Mouse (Mus musculus) forebrain, embryonic 13.5 days (tissue): ENCODE measurements around the gene Asic2. TPM values are rescaled to one million over a fixed set of nuclear protein-coding genes. Genes with fewer than 3 reads are reported as not detected.

Experiments used
- ATAC-seq: fragments of 200-750 bp; cut with Nextera tagmentation; 2 replicates; pipeline ENCODE4 v1.8.0; 2017
- H3K27ac ChIP-seq: fragments of 300-500 bp; sonication (generic); 2 replicates; pipeline ENCODE4 v1.5.1; 2015; ENCODE audit warnings: inconsistent platforms, mild to moderate bottlenecking, moderate library complexity
- H3K27me3 ChIP-seq: fragments of 300-500 bp; sonication (generic); 2 replicates; pipeline ENCODE4 v1.6.1; 2015; ENCODE audit warnings: mild to moderate bottlenecking, inconsistent platforms
- H3K36me3 ChIP-seq: fragments of 300-500 bp; sonication (generic); 2 replicates; pipeline ENCODE4 v1.6.1; 2015; ENCODE audit warnings: mild to moderate bottlenecking, inconsistent platforms; ENCODE audit not compliant: poor library complexity, severe bottlenecking
- H3K4me1 ChIP-seq: fragments of 300-500 bp; sonication (generic); 2 replicates; pipeline ENCODE4 v1.6.1; 2015; ENCODE audit warnings: inconsistent platforms
- H3K4me2 ChIP-seq: fragments of 300-500 bp; sonication (generic); 2 replicates; pipeline ENCODE4 v1.6.1; 2015; ENCODE audit warnings: inconsistent platforms, mild to moderate bottlenecking, moderate library complexity
- H3K4me3 ChIP-seq: fragments of 300-500 bp; sonication (generic); 2 replicates; pipeline ENCODE4 v1.5.1; 2015; ENCODE audit warnings: mild to moderate bottlenecking, inconsistent platforms
- H3K9ac ChIP-seq: fragments of 300-500 bp; sonication (generic); 2 replicates; pipeline ENCODE4 v1.6.1; 2015; ENCODE audit warnings: mild to moderate bottlenecking, inconsistent platforms
- H3K9me3 ChIP-seq: fragments of 300-500 bp; sonication (generic); replicated peaks from 2 replicates; pipeline ENCODE4 v1.6.1; 2016; ENCODE audit warnings: inconsistent platforms
- WGBS: fragments of 180-500 bp; shearing (Covaris S2); methylation state at CpG from one replicate; pipeline ENCODE4 v1.1.7; 2015; 5-methylcytosine and 5-hydroxymethylcytosine counted together
- polyA plus RNA-seq: library from polyadenylated mRNA; unstranded; fragments of >200 nt; fragmentation: Nextera tagmentation; extraction: Ambion mirVana; gene quantifications from 2 replicates; pipeline ENCODE4 v1.2.1, GENCODE M21; 2015

Asic2 gene
- polyA plus RNA-seq, 1 experiment from 2014 or later: 2.3 TPM

DNA sequence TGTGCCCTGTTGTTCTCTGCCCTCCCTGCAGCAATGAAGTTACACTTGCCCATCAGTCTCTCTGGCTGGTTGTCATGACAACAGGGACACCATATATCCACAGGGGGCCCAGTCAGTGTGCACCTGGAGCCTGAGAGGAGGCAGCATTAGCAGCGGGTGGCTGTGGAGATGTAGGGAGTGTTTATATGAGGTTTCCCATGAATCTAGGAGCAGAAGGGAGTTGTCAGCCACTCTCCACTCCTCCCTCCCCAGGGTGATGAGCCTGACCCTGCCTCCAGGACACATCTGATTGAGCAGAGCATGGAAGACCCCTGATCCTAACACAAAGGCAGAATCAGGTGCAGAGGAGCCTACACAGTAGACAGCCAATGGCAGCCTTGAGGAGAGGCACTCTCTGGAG lies 514.1 kb downstream of the Asic2 start:
- peak overlapping the region; percentile 35; the same call in 1 of the 2 replicates for H3K9ac ChIP-seq
- H3K4me1 ChIP-seq: peaks cover 24% of the 10 kb centered on the region
- H3K27me3 ChIP-seq: no peaks in the 10 kb centered on the region
- WGBS: 38% methylated on average over 1 of the region's 1 CpGs
- peak; percentile 36; the same call in 1 of the 2 replicates for ATAC-seq
- no peak overlapping the region for H3K4me2 ChIP-seq
- no peak overlapping the region for H3K4me3 ChIP-seq
- no peaks in the 10 kb centered on the region for H3K9me3 ChIP-seq
- peak overlapping the region; percentile 35; the same call in 1 of the 2 replicates for H3K27ac ChIP-seq
- no peaks in the 10 kb centered on the region for H3K36me3 ChIP-seq

DNA sequence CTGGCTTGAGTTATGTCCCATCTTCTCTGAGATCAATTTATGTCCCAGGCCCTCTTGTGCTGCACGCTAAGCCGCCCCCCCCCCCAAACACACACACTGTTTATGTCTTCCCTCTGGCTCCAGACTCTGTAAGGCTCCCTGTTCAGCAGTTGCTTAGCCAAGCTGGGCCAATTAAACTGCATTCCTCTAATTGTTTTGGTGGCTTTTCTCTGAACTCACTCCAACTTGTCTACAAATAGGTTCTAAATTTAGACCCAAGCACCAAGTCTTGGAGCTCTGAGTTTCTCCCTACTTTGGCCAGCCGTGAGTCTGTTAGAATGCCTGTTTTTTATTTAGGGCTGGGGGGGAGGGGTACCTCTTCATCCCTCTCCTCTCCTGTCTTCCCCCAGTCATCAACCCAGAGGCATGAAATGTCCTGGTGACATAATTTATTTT lies 519.0 kb downstream of the Asic2 start:
- Histone ChIP-seq H3K9me3 (no peaks in the 10 kb centered on the region), H3K27ac (peak overlapping the region; percentile 44), H3K4me3 (no peak overlapping the region), H3K4me1 (peaks cover 29% of the 10 kb centered on the region), H3K36me3 (no peaks in the 10 kb centered on the region), H3K27me3 (no peaks in the 10 kb centered on the region), H3K4me2 (no peak overlapping the region), H3K9ac (no peak overlapping the region)
- 21% methylated on average over 3 of the region's 3 CpGs for WGBS
- ATAC-seq: peak; percentile 84

DNA sequence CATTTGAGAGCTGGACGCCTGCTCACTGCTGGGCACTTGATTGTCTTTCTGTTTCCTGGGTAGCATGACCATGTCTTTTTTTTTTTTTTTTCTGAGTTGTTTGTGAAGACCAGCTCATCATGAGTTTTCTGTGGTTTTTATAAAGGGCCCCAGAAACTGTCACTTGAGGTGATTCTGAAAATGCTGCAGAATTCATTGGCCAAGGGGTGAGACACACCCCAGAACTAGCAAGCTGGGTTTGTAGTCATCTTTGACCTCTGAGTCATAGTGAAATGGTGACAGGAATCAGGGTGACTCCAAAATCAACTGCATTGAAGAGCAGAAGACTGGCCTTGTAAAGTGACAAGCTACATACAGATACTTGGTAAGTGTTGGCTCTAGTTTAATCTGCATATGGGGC lies 521.9 kb downstream of the Asic2 start:
- Histone ChIP-seq H3K9ac (no peak overlapping the region), H3K4me2 (no peak overlapping the region), H3K27ac (no peak overlapping the region), H3K9me3 (no peaks in the 10 kb centered on the region), H3K4me1 (peaks cover 17% of the 10 kb centered on the region), H3K36me3 (no peaks in the 10 kb centered on the region), H3K27me3 (no peaks in the 10 kb centered on the region), H3K4me3 (no peak overlapping the region)
- no peak for ATAC-seq
- 88% methylated on average over 1 of the region's 1 CpGs for WGBS

DNA sequence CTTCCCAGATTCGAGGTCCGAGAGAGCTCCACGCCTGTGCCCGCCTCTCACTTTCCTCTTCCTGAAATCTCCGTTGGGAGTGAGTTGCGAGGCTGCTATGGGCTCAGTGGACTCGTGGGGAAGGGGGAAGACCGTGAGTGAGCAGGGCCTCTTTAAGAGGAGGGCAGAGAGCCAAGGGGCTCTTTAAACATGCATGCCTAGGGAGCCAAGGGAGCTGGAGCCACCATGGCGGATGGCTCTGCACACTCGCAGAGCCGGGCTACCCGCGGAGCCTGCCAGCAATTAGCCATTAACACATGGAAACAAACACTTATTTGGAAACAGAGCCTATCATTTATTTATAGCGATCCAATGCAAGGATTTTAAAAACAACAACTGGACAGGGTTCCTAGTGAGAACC lies 541.4 kb downstream of the Asic2 start:
- no peak for ATAC-seq
- peaks cover 7% of the 10 kb centered on the region; the same call in 1 of the 2 replicates for H3K4me1 ChIP-seq

DNA sequence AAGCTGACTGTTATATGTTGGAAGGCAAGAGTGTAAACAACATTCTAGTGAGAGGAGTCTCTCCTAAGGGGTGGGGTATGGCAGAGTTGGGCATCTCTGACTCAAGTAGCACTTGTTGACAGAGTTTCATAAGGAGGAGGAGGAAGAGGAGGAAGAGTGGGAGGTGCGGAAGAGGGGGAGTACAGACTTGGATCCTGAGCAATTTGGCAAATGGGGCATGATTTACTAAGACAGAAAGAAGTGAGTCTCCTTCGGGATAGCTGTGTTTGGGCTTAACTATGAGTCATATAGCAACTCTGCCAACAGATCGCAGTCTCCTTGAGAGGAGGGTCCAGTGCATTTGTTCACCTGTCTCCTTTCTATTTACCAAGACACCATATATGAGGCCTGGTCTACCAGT lies 549.1 kb downstream of the Asic2 start:
- H3K9me3 ChIP-seq: no peaks in the 10 kb centered on the region
- no peak overlapping the region for H3K4me3 ChIP-seq
- ATAC-seq: no peak
- H3K27ac ChIP-seq: no peak overlapping the region
- H3K9ac ChIP-seq: no peak overlapping the region
- no peak overlapping the region for H3K4me2 ChIP-seq
- peaks cover 5% of the 10 kb centered on the region; the same call in 1 of the 2 replicates for H3K4me1 ChIP-seq
- no peaks in the 10 kb centered on the region for H3K36me3 ChIP-seq
- no peaks in the 10 kb centered on the region for H3K27me3 ChIP-seq
- WGBS: 95% methylated on average over 3 of the region's 3 CpGs

More for the DNA sequence above, 541.4 kb downstream of the Asic2 start:
- H3K9me3 ChIP-seq: no peaks in the 10 kb centered on the region
- H3K27me3 ChIP-seq: no peaks in the 10 kb centered on the region
- no peak overlapping the region for H3K27ac ChIP-seq
- no peaks in the 10 kb centered on the region for H3K36me3 ChIP-seq
- no peak overlapping the region for H3K9ac ChIP-seq
- WGBS: 49% methylated on average over 14 of the region's 14 CpGs
- H3K4me2 ChIP-seq: no peak overlapping the region
- H3K4me3 ChIP-seq: no peak overlapping the region

DNA sequence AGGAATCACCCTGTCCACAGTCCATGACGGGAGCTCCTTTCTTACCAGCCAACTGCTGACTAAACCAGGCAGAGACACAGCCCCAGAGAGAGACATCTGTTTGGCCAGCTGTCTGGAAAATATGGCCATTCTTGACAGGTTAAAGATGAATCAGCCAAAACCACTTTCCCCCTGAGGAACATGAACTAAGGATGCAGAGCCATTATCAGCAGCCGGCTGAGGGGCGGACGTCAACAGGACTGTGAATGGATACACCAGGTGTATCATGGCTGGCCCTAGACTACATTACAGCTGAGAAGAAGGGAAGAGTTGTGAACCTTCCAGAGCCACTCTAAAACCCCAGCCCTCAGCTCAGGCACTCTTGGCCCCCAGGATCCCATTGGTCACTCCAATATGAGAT lies 550.2 kb downstream of the Asic2 start:
- Histone ChIP-seq H3K4me1 (peaks cover 5% of the 10 kb centered on the region; the same call in 1 of the 2 replicates), H3K36me3 (no peaks in the 10 kb centered on the region), H3K4me3 (no peak overlapping the region), H3K27ac (no peak overlapping the region), H3K4me2 (no peak overlapping the region), H3K9me3 (no peaks in the 10 kb centered on the region), H3K27me3 (no peaks in the 10 kb centered on the region), H3K9ac (no peak overlapping the region)
- ATAC-seq: no peak
- 97% methylated on average over 4 of the region's 4 CpGs for WGBS

DNA sequence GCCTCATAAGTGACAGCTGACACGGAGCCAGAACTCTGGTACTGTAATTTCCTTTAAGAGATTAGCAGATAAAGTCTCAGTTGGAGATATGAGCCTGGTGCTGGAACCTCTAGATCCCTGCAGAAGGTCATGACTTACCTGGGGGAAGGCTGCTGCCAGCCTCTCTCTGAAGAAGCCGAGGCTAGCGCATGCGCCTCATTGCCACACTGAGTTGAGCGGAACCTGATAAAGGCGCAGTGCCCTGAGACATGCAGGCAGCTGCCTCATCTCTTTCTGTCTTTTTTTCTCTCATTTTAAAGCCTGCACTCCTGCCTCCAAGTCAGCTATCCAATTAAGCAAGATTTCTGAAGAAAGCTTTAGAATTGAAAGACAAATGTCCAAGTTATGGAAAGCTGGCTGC lies 551.9 kb downstream of the Asic2 start:
- Histone ChIP-seq H3K9me3 (no peaks in the 10 kb centered on the region), H3K27me3 (no peaks in the 10 kb centered on the region), H3K4me2 (no peak overlapping the region), H3K4me3 (no peak overlapping the region), H3K9ac (no peak overlapping the region), H3K36me3 (no peaks in the 10 kb centered on the region), H3K27ac (no peak overlapping the region), H3K4me1 (peaks cover 5% of the 10 kb centered on the region; the same call in 1 of the 2 replicates)
- WGBS: 78% methylated on average over 6 of the region's 6 CpGs
- no peak for ATAC-seq

DNA sequence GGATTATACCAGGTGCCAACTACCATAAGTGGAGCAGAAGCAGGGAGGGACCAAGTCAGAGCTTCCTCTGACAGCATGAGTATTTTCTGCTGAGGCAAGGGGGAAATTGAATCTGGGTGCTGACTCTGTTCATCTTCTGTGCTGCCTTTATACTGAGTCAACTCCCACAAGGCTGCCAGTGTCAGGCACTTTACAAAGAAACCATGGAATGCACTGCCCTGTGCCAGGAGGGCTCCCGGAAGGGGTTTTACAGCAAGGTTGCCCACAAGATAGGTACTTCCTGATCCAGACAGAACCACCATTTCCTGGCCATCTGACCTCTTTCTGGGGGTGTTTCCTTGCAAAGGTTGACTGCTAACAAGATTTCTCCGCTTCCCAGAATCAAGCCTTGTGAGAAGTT lies 553.7 kb downstream of the Asic2 start:
- no peak overlapping the region for H3K27ac ChIP-seq
- no peaks in the 10 kb centered on the region for H3K9me3 ChIP-seq
- H3K36me3 ChIP-seq: no peaks in the 10 kb centered on the region
- H3K27me3 ChIP-seq: no peaks in the 10 kb centered on the region
- H3K4me1 ChIP-seq: peaks cover 5% of the 10 kb centered on the region; the same call in 1 of the 2 replicates
- WGBS: 91% methylated on average over 2 of the region's 2 CpGs
- no peak for ATAC-seq
- no peak overlapping the region for H3K4me3 ChIP-seq
- no peak overlapping the region for H3K9ac ChIP-seq
- H3K4me2 ChIP-seq: no peak overlapping the region

DNA sequence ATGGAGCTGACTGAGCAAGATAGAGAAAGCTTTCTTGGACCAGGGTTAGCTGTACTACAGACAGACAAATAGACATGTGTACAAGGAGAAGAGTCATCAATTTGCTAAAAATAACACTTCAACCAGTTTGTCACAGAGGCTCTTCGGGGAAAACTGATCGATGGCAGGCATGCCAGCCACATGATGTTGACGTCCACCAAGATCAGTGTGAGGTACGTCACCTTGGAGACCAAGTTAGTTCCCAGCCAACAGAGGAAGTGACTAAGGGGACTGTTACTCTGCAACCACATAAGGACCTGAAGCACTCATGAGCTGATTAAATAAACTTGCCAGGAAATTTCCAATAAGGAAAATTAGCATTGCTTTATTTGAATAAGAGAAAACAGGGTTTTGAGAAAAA lies 557.0 kb downstream of the Asic2 start:
- Histone ChIP-seq H3K4me2 (no peak overlapping the region), H3K36me3 (no peaks in the 10 kb centered on the region), H3K4me1 (peaks cover 3% of the 10 kb centered on the region; the same call in 1 of the 2 replicates), H3K27me3 (no peaks in the 10 kb centered on the region), H3K4me3 (no peak overlapping the region), H3K9me3 (0 out of 2 replicates have a peak, but pooled peaks cover 2% of the 10 kb centered on the region), H3K9ac (no peak overlapping the region), H3K27ac (no peak overlapping the region)
- 89% methylated on average over 4 of the region's 4 CpGs for WGBS
- ATAC-seq: no peak

DNA sequence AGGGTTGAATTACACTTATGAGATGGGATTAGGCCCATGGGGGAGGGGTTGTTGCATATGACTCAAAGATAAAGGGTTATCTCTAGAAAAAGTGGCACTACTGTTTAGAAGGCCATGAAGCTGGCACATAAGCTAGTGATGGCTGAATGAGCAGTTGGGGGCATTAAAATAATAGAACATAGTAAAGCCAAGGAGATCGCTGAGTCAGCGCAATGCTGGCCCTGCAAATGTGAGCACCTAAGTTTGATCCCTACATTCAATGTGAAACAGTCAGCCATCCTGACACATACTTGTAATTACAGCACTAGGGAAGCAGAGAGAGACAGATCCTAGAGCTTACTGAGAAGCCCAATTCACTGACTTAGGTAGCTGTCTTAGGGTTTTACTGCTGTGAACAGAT lies 562.3 kb downstream of the Asic2 start:
- Histone ChIP-seq H3K4me2 (no peak overlapping the region), H3K4me3 (no peak overlapping the region), H3K4me1 (no peaks in the 10 kb centered on the region), H3K9ac (no peak overlapping the region), H3K27ac (no peak overlapping the region), H3K36me3 (no peaks in the 10 kb centered on the region), H3K9me3 (0 out of 2 replicates have a peak, but pooled peaks cover 6% of the 10 kb centered on the region), H3K27me3 (no peaks in the 10 kb centered on the region)
- no peak for ATAC-seq
- WGBS: 94% methylated on average over 2 of the region's 2 CpGs

DNA sequence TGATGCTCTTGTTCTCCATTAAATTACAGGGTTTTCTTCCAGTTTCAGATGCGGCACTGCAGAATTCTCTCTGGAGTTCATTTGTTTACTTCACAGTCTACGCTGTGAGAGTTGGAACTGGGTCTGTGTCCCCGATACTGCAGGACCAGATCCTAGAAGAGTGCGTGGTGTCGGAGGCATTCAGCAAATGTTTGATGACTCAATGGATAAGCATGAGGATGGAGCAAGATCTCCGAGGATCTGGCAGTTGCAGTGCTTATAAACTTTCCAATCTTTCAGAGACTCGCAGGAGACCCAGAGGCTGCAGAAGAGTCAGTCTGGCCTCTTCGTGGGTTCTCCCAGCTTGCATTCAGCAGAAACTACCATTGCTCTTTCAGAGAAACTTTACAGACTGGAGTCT lies 566.0 kb downstream of the Asic2 start:
- ATAC-seq: no peak

DNA sequence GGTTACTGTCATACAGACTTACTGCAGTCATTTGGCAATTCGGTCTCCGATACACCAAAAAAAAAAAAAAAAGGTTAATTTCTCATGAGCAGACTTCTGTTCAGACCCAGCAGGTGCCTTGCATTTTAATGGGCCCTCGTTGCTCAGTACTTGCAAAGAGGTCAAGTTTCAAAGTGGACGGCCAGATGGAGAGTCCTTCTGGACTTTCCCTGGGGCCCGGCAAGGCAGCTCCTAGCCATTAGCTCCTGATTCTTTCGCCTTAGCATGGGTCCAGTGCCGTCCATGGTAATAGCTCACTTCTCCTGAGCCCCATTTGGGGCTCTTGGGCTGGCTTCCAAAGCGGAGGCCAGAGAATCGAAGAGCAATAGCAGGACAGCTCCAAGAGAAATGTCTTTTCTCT lies 575.4 kb downstream of the Asic2 start:
- H3K4me1 ChIP-seq: no peaks in the 10 kb centered on the region
- H3K36me3 ChIP-seq: no peaks in the 10 kb centered on the region
- no peak overlapping the region for H3K9ac ChIP-seq
- 59% methylated on average over 9 of the region's 9 CpGs for whole genome bisulfite sequencing
- H3K9me3 ChIP-seq: no peaks in the 10 kb centered on the region
- no peak overlapping the region for H3K4me2 ChIP-seq
- no peaks in the 10 kb centered on the region for H3K27me3 ChIP-seq
- H3K27ac ChIP-seq: no peak overlapping the region
- no peak overlapping the region for H3K4me3 ChIP-seq
- no peak for ATAC-seq

More for the DNA sequence above, 566.0 kb downstream of the Asic2 start:
- Histone ChIP-seq H3K27ac (no peak overlapping the region), H3K4me2 (no peak overlapping the region), H3K27me3 (no peaks in the 10 kb centered on the region), H3K36me3 (no peaks in the 10 kb centered on the region), H3K4me1 (no peaks in the 10 kb centered on the region), H3K9ac (no peak overlapping the region), H3K4me3 (no peak overlapping the region), H3K9me3 (0 out of 2 replicates have a peak, but pooled peaks cover 6% of the 10 kb centered on the region)
- 93% methylated on average over 8 of the region's 8 CpGs for WGBS

DNA sequence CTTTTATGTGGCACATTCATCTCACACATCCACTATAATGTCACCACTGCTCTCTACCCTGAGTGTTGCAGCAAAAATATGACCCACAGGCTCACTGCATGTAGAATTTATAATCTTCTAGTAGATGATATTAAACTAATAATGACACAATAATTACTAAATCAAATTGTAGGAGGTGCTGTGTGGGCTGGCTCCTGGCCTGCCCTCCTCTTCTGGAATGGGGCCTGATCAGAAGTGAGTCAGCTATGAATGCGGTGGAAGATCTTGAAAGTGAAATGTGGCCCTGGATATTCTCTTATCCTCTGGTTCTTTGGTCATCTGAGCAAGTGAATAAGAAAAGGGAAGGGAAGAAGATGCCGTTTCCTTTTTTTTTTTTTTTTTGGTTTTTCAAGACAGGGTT lies 582.1 kb downstream of the Asic2 start:
- Histone ChIP-seq H3K9me3 (no peaks in the 10 kb centered on the region), H3K27me3 (no peaks in the 10 kb centered on the region), H3K27ac (no peak overlapping the region), H3K9ac (no peak overlapping the region), H3K4me2 (no peak overlapping the region), H3K36me3 (no peaks in the 10 kb centered on the region), H3K4me1 (0 out of 2 replicates have a peak, but pooled peaks cover 6% of the 10 kb centered on the region), H3K4me3 (no peak overlapping the region)
- 92% methylated on average over 2 of the region's 2 CpGs for WGBS
- ATAC-seq: no peak
